Mouse (Mus musculus) G1E-ER4 (cell line): Measurements from ENCODE around the gene Dop1a. TPM values are rescaled to one million over a fixed set of nuclear protein-coding genes. Genes with fewer than 3 reads are reported as not detected.

Experiments used
- GATA1 ChIP-seq: IDR thresholded peaks from one replicate; pipeline ENCODE4 v1.8.0; 2012; ENCODE audit warnings: low read length, inconsistent platforms
- polyA plus RNA-seq: library from polyadenylated mRNA; stranded (reverse); fragments of >175 nt; gene quantifications from 2 replicates; pipeline ENCODE4 v1.2.3, GENCODE M21; 2012

The Dop1a gene
- polyA plus RNA-seq, 1 experiment = 2.8 TPM

GRCm38 (mm10) chr9:86592676-86593668 lies 126.0 kb downstream of the Dop1a start:
- no peak for TF ChIP-seq GATA1

- no peak for TF ChIP-seq GATA1
Measured at GRCm38 (mm10) chr9:86599723-86600303, 132.9 kb downstream of the Dop1a start.

Other genes with a start within 250 kb of the Dop1a start
- gene Ube2cbp, start 2.2 kb upstream of the Dop1a start, polyA plus RNA-seq = 2.8 and 3.9 TPM in 2 replicates
- 1.3 and 1.8 TPM in 2 replicates for gene Pgm3, start 104.7 kb downstream of the Dop1a start, polyA plus RNA-seq
- 0.08 and 0.11 TPM in 2 replicates for gene Rwdd2a, start 104.8 kb downstream of the Dop1a start, polyA plus RNA-seq
- 16.3 and 22.6 TPM in 2 replicates for gene Me1, start 228.8 kb downstream of the Dop1a start, polyA plus RNA-seq